Mouse (Mus musculus): ENCODE data around the gene Rilpl1.
"Not testable (repeated sequence)": the region's sequence is repeated elsewhere in the genome, so short reads cannot be mapped to it uniquely, and the experiment has no call there.

Rilpl1 gene

DNA sequence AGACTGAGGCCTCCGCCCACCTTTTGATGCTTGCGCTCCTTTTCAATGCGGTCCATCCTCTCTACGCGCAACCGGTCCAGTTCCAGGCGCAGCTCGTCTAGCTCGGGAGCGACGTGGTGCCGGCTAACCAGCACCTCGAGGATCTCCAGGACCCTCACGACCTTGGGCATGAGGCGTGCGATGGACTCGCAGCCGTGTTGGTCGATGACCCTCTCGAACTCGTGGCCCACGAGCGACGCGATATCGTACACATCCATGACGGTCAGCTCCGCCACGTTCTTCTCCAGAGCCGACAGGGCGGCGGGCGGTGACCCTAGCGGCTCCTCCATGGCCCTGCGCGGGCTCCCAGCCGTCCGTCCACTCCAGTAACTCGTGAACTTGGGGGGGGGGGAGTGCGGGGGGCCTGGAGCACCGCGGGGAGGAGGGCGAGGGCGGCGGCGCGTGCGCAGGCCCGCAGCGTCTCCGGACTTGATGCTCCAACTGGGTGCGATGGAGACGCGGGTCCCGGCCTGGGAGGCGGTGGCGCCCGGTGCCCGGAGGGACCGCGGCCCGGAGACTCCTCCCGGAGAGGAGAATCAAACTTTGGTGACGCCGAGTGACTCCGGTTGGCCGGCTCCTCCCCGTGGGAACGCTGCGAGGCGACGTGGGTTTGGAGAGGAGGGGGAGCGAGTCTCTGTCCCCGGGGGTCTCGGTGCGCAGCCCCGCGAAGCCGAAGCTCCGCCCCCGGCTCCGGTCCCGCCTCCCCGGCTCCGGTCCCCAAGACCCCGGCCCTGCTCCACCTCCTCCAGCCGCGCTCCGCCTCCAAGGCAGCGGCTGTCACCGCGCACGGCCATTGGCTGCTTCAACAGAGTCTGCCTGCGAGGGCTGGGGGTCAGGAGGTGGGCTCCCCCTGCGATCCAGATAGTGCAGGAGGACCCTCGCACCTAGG lies at the start of gene Rilpl1:
TSS of gene Rilpl1 (minus strand) at position 737 of the 928 bp plus-strand sequence.
- DNase-seq (ENCODE audit: low spot score in 2 of 2), result peak; percentile 84 to 88

DNA sequence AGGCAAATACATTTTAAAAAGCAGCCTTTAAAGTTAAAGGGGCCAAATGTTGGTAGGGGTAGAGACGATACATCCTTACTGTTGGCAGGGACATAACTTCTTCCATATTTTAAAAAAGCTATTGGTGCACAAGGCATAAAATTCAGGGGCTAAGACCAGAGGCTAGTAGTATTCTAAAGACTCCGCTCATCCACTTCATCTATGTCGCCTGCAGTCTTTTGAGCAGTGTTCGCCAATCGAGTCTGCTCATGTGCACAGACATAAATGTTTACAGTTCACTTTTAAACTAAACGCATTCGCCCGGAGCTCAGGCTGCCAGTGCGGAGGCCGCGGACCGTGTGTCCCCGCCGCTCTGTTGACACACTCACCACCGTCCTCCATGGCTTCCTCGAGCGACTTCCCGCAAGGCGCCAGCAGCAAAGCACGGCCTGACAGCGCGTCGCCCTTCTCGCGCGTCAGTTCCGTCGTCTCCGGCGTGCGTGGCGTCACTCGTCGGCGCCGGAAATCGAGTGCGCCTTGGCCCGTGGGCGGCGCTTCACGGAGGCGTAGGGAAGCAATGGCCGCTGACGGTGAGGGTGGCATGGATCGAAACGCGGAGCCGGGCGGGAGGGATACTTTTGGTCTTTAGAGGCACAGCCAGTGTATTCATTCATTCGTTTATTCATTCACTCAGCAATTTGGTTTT lies 47.6 kb upstream of the Rilpl1 start, which contains the start of the genes Eif2b1 and Gtf2h3:
TSS of gene Eif2b1 (minus strand) at position 499 of the 685 bp plus-strand sequence.
TSS of gene Gtf2h3 (plus strand) at position 508 of the 685 bp plus-strand sequence.
- peak; percentile 84 to 91 for DNase-seq (ENCODE audit: low spot score in 2 of 2)

- no peak for DNase-seq (ENCODE audit: low spot score in 2 of 2)
Measured at GRCm38 (mm10) chr5:124575467-124575866, 44.3 kb upstream of the Rilpl1 start.

- no peak for DNase-seq (ENCODE audit: low spot score in 2 of 2)
Measured at GRCm38 (mm10) chr5:124571068-124571467, 39.9 kb upstream of the Rilpl1 start.

DNA sequence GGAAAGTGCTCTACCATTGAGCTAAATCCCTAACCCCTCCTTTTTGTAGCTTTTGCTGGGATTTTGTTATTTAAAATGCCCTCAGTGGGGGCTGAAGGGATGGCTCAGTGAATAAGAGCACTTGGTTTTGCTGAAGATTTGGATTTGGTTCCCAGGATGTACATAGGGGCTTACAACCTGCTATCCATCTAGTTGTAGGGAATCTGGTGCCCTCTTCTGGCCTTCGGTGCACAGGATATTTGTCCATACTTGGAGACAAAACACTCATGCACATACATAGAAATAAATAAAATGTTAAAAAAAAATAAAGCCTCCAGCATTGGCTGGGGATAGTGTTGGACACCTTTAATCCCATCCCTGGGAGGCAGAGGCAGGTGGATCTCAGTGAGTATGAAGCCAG lies 24.0 kb upstream of the Rilpl1 start:
- no peak for DNase-seq (ENCODE audit: low spot score in 2 of 2)

DNA sequence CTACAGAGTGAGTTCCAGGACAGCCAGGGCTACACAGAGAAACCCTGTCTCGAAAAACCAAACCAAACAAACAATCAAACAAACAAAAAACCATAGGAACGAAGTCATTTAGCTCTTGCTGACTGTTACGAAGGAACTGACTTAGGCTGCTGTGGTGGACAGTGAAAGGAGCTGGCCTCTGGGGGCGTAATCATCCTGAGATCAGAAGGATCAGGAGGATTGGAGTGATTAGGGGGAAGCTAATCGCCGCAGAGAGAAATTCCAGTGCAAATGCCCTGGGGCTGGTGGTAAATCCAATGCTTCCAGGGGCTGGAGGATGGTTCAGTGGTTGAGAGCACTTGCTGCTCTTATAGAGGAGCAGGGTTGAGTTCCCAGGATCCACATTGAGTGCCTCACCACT lies 22.4 kb upstream of the Rilpl1 start:
- DNase-seq (ENCODE audit: low spot score in 2 of 2), result no peak

DNA sequence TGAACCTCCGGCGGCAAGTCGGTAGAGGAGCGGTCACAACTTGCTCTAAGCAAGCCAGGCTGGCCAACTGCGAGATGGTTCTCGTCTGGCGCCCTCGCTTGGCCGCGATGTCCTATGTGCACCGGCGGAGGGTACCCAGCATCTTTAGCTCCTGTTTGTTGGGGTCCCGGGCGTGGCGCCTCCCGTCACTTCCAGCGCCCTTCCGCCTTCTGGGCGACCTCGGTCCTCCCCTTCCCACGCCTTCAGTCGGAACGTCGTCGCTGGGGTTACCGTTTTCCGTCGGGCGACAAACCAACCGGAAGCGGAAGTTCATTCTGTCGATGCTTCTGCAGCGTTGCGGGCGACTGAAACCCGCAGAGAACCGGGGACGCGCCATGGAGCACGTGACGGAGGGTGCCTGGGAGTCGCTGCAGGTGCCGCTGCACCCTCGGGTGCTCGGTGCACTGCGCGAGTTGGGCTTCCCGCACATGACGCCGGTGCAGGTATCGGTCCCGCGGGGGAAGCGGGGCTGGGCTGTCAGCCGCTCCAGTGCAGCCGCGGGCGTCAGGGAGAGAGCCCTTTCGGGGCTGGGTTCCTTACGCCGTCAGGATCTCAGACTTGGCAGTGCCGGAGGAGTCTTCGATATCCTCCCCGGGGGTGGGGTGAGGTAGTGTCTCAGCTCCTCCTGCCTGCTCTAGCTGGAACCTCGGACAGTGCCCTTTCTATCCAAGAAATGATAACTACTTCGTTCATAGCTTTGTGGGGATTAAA lies 21.5 kb upstream of the Rilpl1 start, which contains the start of gene Ddx55:
TSS of gene Ddx55 (plus strand) at position 307 of the 750 bp plus-strand sequence.
- DNase-seq (ENCODE audit: low spot score in 2 of 2), result peak; percentile 87 to 90

DNA sequence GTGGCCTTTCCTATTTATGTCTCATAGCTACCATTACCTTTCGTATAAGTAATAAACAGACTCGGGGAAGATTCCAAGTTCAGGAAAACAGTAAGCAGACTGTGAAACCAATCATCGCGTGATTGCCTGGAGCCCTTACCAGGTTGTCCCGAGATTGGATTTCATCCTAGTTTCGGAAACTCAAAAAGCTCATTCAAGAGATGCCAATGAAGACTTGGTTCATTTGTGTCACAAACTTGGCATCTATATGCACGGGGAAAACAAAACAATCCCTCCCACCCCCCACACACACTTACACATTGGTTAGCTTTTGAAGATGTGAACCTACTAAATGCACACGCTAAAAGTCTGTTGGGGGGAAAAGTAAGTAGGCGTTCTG lies 20.9 kb upstream of the Rilpl1 start:
- DNase-seq (ENCODE audit: low spot score in 2 of 2), result no peak

- DNase-seq (ENCODE audit: low spot score in 2 of 2), result not testable (repeated sequence)
Measured at GRCm38 (mm10) chr5:124551349-124552093, 20.3 kb upstream of the Rilpl1 start.

GRCm38 (mm10) chr5:124550737-124551136 lies 19.5 kb upstream of the Rilpl1 start:
- not testable (repeated sequence) for DNase-seq (ENCODE audit: low spot score in 2 of 2)

- no peak for DNase-seq (ENCODE audit: low spot score in 2 of 2)
Measured at GRCm38 (mm10) chr5:124541602-124541973, 10.4 kb upstream of the Rilpl1 start.

DNA sequence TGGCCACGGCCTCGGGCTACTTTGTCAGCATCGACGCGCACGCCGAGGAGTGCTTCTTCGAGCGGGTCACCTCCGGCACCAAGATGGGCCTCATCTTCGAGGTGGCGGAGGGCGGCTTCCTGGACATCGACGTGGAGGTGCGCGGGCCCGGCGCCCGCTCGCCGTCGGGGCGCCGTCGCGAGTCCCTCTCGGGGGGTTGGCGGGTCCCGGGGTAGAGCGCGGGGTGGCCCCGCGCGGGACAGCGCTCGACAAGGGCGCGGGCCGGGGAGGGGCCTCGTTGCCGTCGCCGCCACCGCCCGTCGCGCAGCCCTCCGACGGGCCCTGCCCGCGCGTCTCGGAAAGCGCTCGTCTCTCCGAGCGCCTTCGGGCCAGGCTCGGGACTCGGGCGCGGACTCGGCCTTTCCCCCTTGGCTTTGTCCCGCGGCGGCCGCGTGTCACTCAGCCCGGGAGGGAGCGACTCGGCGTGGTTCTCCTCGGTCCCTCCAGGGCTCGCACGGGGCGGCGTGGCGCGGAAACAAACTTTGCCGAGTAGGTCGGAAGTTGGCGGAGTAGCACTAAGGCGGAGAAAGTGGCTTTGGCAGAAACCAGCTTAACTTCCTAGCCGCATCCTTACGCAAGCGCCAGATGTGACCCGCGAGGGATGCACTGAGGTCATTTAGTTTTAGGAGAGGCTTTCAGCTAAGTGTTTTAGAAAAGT lies 9.9 kb upstream of the Rilpl1 start:
- DNase-seq (ENCODE audit: low spot score in 2 of 2), result peak; percentile 74 to 75

GRCm38 (mm10) chr5:124540383-124540786 lies 9.2 kb upstream of the Rilpl1 start, which contains the start of gene Tmed2:
TSS of gene Tmed2 (plus strand) at chr5:124540695.
- peak; percentile 96 to 97 for DNase-seq (ENCODE audit: low spot score in 2 of 2)

- no peak for DNase-seq (ENCODE audit: low spot score in 2 of 2)
Measured at GRCm38 (mm10) chr5:124539905-124540304, 8.7 kb upstream of the Rilpl1 start.

DNA sequence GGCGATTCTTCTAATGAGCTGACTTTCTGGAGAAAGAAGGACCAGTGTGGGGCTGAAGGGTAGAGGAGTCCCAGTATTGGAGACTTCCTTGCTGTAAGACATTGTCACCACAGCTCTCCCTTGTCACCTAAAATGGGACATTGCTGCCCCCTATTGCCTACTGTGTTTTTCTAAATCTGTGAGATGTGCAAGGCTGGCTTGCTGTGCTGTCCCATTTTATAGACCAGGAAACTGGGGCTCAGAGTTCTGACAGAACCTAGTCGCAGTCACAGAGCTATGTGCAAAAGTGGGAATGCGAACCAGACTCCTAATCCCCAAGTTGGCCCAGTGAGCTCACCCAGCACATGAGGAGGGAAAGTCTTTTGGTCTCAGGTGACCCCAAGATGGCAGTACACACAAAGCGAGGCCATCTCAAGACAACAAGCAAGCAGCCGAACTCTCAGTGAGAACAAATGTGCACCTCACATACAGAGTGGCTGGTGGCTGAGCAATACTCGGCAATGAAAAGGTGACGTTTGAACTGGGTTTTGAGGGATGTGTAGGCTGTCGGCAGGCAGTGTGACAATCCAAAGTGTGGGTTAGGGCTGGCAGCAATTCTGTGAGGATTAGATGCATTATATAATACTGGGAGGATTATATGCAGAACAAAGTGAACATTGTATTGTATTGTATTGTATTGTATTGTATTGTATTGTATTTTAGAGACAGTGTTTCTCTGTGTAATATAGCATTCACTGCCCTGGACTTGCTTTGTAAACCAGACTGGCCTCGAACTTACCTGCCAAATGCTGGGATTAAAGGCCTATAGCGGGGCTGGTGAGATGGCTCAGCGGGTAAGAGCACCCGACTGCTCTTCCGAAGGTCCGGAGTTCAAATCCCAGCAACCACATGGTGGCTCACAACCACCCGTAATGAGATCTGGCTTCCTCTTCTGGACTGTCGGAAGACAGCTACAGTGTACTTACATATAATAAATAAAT lies 7.9 kb upstream of the Rilpl1 start:
- peak; percentile 49 to 72 for DNase-seq (ENCODE audit: low spot score in 2 of 2)

- peak; percentile 62 to 70 for DNase-seq (ENCODE audit: low spot score in 2 of 2)
Measured at GRCm38 (mm10) chr5:124536776-124537175, 5.6 kb upstream of the Rilpl1 start.

DNA sequence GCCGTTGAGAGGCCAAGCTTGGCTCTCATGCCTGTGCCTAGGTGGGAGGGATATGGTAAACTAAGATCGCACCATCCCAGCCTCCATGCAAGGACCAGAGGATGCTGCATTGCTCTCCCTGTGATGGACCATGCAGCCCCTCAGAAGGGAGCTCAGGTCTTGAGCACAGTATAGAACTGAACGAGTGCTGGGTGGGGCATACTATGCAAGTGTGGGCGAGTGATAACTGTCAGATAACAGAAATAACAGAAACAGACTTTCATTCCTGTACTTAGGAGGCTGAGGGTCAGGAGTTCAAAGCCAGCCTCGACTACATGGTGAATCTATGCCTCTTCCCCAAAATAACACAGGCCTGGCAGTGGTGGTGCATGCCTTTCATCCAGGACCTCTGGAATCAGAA lies 3.8 kb upstream of the Rilpl1 start:
- no peak for DNase-seq (ENCODE audit: low spot score in 2 of 2)

DNA sequence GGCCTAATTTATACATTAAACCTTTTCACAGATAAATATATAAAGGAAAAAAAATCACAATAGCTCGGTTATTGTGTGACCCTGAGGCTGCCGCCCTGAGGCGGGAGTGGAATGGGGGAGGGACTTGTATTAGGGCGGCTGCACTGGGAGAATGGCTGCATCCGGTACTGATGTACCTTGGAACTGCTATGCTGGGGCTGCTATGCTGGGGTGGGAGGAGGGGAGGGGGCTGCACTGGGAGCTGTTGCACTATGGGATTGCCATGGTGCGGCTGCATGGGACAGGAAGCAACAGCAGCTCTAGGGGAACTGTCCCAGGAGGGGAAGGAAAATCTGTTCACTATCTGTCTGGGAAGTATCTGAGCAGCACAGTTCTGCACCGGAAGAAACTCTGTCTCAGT lies 1.3 kb upstream of the Rilpl1 start:
- DNase-seq (ENCODE audit: low spot score in 2 of 2), result no peak

DNA sequence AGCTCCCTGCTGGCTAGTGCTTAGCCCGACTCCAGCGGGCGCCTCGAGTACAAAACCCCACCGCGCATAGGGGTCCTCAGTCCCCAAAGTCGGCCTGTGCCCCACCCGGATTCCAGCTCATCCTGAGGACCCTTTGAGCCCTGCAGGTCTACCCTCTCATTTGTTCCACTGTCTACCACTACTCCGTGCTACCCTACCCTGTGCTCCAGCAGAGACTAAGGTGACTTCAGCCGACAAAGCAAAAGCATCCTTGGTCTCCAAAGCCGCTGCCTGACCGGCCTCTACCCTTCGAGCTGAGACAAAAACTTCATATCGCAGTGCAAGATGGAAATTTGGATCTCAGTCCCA lies 366 bp upstream of the Rilpl1 start:
- no peak for DNase-seq (ENCODE audit: low spot score in 2 of 2)
